Mouse (Mus musculus): ENCODE measurements at regions not wholly inside any gene's neighbourhood (a gene's known extent, or its start where the extent isn't known, plus 50 kb on each side); places are given as distances from the start of the nearest gene placed in this dataset.
A peak's percentile ranks its signal among the peaks of the same experiment; 100 is the strongest.
"Not testable (repeated sequence)": the region's sequence is repeated elsewhere in the genome, so short reads cannot be mapped to it uniquely, and the experiment has no call there.

- DNase-seq (ENCODE audit: low spot score), result no peak
Observed at GRCm38 (mm10) chr1:59403831-59404547, 78.2 kb upstream of the Fzd7 start.

DNA sequence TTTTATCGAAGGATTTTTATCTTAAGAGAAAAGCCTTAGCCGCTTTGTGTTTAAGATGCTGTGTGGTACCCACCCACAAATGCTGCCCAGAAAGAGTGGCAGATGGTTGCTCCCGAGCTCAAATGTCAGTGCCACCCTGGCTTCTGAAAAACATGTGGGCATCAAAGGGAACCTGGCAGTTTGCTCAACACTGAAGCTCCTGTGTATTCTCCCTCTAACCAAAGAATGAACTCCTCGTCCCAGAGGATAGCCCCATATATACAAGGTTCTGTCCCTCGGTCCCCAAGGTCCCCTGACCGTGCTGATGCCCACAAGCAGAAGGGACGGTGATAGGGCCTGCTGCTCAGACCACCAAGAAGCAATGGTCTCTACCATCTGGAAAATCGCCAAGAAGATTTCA lies 76.9 kb upstream of the Fzd7 start:
- DNase-seq (ENCODE audit: low spot score), result no peak

DNA sequence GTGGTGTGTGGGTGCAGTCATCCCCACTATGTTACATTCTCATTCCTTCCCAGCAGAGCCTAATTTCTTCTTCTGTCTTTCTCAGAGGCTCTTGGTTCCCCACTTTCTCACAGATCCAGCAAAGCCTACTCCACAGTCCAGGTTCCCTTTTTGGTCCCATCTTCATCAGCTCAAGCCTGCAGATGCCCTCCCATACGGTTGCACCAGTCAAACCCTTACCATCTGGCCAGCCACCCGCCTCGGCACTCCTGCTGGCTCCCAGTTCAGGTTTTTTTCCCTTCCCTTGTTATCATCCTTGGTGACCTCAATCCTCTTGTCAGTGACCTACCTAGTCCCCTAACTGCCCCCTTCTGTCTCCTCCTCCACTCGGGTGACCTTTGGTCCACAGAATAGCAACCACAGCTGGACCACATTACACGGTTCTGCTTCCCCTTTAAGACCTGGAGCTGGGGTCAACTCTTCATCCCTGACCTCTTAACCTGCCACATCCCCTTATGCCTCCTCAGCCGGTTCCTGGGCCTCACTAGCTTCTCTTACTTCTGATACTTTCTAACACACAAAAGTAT lies 75.4 kb upstream of the Fzd7 start:
- DNase-seq (ENCODE audit: low spot score), result no peak

- peak; percentile 78 for DNase-seq (ENCODE audit: low spot score)
Observed at GRCm38 (mm10) chr1:59409585-59410160, 72.6 kb upstream of the Fzd7 start.

DNA sequence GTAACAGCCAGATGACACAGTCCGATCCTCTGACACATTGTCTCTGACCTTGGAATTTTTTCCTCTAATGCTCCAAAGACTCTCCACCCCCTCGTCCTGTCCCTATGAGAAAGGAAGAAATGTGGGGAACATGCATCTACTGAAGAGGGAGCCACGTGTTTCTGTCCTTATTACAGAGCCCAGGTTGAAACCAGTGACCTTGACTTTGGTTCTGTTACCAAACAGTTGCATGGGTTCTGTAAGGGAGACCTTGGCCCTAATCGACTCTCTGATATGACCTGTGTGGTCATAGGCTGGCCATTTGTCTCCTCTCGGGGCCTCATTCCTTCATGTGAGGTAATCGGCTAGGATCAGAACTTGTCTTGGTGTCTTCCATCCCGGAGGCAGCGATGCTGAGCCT lies 69.0 kb upstream of the Fzd7 start:
- DNase-seq (ENCODE audit: low spot score), result no peak

DNA sequence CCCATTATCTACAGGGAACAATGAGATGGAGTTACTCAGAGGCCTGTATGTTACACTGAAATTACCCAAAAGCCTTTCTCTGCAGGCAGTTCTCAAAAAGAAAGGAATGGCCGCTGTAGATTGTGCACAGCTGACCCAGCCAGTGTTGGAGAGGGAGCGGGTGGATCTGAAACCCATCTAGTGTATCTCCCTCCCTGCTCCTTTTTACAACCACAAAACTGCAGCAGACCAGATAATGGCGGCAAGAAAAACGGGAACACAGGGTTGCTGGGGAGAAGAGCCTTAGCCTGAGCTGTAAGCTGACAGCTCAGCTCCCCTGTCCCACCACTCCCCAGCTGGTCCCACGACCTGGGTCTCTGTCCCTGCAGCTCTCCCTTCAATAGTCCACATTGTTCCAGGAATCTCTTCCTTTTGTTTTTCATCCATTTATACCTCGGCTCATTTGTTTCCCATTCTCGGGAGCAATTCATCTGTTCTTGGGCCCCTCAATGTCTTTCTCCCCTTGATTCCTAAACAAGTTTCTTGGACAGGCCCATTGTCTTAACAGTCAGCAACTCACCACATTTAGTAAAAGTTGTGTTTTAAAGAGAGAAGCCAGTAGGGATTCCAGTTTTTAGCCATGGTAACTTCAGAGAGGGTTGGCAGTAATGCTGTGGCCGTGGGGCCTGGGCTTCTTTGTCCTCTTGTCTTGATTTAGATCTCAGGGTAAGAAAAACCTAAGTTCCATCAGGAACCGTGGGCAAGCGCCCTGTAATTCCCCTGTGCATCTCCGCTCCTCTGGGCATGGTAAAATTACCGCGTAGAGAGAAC lies 67.6 kb upstream of the Fzd7 start:
- DNase-seq (ENCODE audit: low spot score), result no peak

DNA sequence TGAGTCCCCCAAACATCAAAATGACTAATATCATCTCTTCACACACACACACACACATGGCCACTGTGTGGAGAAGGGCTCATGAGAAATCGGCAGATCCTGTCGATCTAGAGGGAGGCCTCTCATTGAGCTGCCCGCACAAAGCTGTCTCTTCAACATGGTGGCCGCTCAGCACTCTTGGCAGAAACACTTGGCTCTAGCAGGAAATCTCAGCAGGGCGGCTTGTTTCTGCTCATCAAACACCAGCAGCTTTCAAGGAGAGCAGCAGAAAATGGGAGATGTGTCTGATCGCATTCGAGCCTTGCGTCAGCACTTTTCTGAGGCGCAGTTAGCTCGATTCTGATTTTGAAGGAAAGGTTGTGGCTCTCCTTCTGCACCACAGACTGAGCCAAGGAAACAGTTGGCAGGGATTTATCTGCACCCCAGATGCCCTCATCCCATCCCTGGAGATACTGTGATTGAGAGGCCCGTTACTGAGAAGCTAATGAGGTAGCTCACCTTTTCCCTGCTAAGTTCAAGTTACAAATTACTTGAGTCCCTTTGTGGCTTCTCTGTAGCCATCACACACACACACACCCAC lies 66.4 kb upstream of the Fzd7 start:
- no peak for DNase-seq (ENCODE audit: low spot score)

DNA sequence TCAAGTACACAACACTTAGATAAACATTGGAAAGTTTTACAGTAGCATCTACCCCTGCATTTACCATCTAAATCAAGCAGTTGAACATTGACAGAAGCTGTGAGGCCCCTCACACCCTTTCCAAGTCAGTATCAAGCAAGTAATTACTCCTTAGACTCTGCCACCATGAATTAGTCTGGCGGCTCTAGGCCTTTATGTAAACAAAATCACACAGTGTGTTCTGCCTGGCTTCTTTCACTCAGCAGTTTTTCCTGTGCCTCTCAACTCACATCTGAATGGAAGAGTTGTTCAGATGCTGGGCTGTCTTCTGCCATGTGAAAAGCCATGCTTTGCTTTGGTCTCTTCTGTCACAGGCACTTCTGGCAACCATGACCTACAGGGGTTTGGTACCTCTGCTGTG lies 64.9 kb upstream of the Fzd7 start:
- DNase-seq (ENCODE audit: low spot score), result no peak

DNA sequence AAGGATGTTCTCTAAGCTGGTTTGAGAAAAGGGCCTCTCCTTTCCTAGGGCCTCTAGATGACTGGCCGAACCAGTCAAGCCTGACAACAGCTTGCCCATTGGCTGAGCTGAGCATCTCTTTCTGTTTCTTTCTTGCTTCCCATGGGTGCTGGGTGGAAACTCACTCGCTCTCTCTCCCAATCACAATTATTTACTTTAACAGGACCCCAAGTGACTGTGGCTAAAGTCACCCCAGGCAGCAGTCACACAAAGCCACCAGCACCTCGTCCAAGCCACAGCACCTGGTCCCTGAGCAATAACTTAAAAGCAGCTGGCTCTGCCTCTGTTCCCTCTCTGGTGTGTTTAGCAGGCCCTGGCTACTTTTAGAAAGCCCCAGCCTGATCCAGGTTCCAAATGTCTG lies 64.3 kb upstream of the Fzd7 start:
- no peak for DNase-seq (ENCODE audit: low spot score)

- DNase-seq (ENCODE audit: low spot score), result no peak
Observed at GRCm38 (mm10) chr1:59418748-59419147, 63.5 kb upstream of the Fzd7 start.

GRCm38 (mm10) chr1:59422981-59423941 lies 59.0 kb upstream of the Fzd7 start:
- no peak for DNase-seq (ENCODE audit: low spot score)

GRCm38 (mm10) chr1:59425771-59426170 lies 56.5 kb upstream of the Fzd7 start:
- not testable (repeated sequence) for DNase-seq (ENCODE audit: low spot score)

GRCm38 (mm10) chr1:59426346-59427203 lies 55.6 kb upstream of the Fzd7 start:
- no peak for DNase-seq (ENCODE audit: low spot score)

DNA sequence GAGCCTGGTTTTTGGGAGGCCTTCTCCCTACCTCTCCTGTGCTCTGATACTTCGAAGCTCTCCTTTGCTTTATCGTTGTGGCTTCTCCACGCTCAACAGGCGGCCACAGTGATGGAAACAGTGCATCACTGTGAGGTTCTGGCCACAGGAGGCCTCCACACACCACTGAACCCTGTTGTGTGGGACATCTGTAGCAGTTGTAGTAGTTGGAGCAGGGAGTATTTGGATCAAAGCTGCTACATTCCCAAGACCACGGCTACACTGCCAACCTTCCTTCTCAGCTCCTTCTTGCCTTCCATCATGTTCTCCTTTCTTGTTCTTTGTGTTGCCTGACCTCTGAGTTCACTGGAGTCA lies 55.0 kb upstream of the Fzd7 start:
- no peak for DNase-seq (ENCODE audit: low spot score)

- no peak for DNase-seq (ENCODE audit: low spot score)
Observed at GRCm38 (mm10) chr1:59429289-59429688, 52.9 kb upstream of the Fzd7 start.

- DNase-seq (ENCODE audit: low spot score), result no peak
Observed at GRCm38 (mm10) chr1:59430234-59430633, 52.0 kb upstream of the Fzd7 start.

DNA sequence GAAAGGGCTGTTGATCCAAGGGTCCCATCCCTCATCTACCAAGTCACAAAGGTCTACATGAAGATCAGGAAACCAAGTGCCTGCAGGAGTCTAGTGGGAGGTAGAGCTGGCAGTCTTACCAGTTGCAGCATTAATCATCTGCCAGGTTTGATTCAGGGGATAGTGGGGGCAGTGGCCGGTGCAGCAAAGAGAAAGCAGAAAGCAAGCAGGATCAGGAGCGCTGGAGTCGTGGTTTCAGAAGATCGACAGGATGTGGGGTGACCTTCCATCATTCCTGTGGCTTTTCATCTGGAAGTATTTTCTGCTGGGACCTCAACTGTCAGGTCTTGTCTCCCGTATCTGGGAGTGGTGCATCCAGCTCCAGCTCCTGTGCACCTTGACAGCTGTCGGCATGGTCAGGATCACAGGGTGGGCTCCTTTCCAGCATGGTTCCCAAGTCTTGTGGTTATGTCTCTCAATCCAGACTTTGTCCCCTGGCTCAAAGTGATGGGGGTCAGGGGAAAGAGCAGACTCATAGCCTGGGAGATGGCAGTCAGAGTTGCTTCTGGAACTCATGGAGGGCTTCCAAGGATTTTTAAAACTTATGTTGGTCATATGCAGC lies 51.2 kb upstream of the Fzd7 start:
- no peak for DNase-seq (ENCODE audit: low spot score)

Data from MN1 (cell line).